Mouse (Mus musculus) ES-Bruce4 (cell line): ENCODE results near the gene Ptpn4.

Experiments
- CTCF ChIP-seq: IDR thresholded peaks from one replicate; pipeline ENCODE4 v1.8.1; 2011; ENCODE audit warnings: low read depth, low read length
- EP300 ChIP-seq: IDR thresholded peaks from 2 replicates; pipeline ENCODE4 v1.6.1; 2011; ENCODE audit warnings: low read depth, low read length; ENCODE audit not compliant: insufficient read depth

GRCm38 (mm10) chr1:119886320-119886719 lies 48.9 kb upstream of the Ptpn4 start:
- TF ChIP-seq CTCF (no peak), EP300 (no peak)
